Mouse (Mus musculus): ENCODE data around the gene Gnaq. TPM values are rescaled to one million over a fixed set of nuclear protein-coding genes. Genes with fewer than 3 reads are reported as not detected.
A peak's percentile ranks its signal among the peaks of the same experiment; 100 is the strongest.
"Not testable (repeated sequence)": the region's sequence is repeated elsewhere in the genome, so short reads cannot be mapped to it uniquely, and the experiment has no call there.

Gene Gnaq
- polyA plus RNA-seq (2014; fragmentation: Nextera tagmentation; extraction: Ambion mirVana) = 22.6 and 23.3 TPM in 2 replicates

DNA sequence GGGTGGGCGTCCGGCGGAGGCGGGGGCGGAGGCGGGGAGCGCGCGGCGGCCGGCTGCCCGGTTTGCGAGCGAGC, at the start of gene Gnaq:
Gnaq (plus strand) TSS at position 41 of the 74 bp plus-strand sequence.
- no peaks in the 10 kb centered on the region for H3K9me3 ChIP-seq (ENCODE audit: control insufficient read depth, low read depth, low read length)
- no peaks in the 10 kb centered on the region for H3K36me3 ChIP-seq (ENCODE audit: control insufficient read depth, insufficient read depth, low read length)
- H3K4me1 ChIP-seq (ENCODE audit: control insufficient read depth, insufficient read depth, low read length) = peaks cover 29% of the 10 kb centered on the region
- ATAC-seq (ENCODE audit: insufficient number of reproducible peaks, insufficient read depth, low FRiP score, low read depth) = no peak
- H3K27me3 ChIP-seq (ENCODE audit: control insufficient read depth, insufficient read depth, low read length) = no peaks in the 10 kb centered on the region
- H3K4me3 ChIP-seq (ENCODE audit: low read depth, low read length) = peak within 1 kb of the TSS; percentile 95
- H3K9ac ChIP-seq (replicated peaks; ENCODE audit: low read depth, low read length) = peak within 1 kb of the TSS; percentile 97
- peak within 1 kb of the TSS; percentile 97 for H3K27ac ChIP-seq (ENCODE audit: low read length)
- peak within 1 kb of the TSS; percentile 63 for H3K4me2 ChIP-seq (replicated peaks; ENCODE audit: low read depth, low read length)
- WGBS = no CpG with 5 or more reads among the region's 14 CpGs

DNA sequence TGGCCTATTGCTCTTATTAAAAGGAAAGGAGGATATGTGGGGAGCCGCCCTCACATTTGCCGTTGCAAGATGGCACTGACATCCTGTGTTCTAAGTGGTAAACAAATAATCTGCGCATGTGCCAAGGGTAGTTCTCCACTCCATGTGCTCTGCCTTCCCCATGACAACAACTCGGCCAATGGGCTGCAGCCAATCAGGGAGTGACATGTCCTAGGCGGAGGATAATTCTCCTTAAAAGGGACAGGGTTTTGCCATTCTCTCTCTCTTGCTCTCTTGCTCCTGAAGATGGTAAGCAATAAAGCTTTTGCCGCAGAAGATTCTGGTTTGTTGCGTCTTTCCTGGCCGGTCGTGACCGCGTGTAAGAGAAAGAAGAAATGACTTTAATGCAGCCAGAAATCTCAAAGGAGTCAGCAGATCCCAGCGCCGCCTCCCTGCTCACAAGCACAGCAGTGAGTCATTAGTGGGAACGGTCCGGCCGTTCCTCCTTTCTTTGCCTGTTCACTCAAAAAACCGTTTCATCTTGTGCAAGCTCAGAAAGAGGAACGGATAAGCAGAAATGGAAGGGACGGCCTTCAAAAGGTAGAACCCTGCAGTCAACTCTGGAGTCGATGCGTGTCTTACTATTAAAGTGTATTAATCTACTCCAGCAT, 48.5 kb upstream of the Gnaq start:
- not testable (repeated sequence) for H3K36me3 ChIP-seq (ENCODE audit: control insufficient read depth, insufficient read depth, low read length); H3K27me3 ChIP-seq (ENCODE audit: control insufficient read depth, insufficient read depth, low read length); H3K4me3 ChIP-seq (ENCODE audit: low read depth, low read length); ATAC-seq (ENCODE audit: insufficient number of reproducible peaks, insufficient read depth, low FRiP score, low read depth); H3K9ac ChIP-seq (replicated peaks; ENCODE audit: low read depth, low read length); H3K4me1 ChIP-seq (ENCODE audit: control insufficient read depth, insufficient read depth, low read length); H3K4me2 ChIP-seq (replicated peaks; ENCODE audit: low read depth, low read length); H3K9me3 ChIP-seq (ENCODE audit: control insufficient read depth, low read depth, low read length); H3K27ac ChIP-seq (ENCODE audit: low read length)
- 95% methylated on average over 20 of the region's 21 CpGs for WGBS

DNA sequence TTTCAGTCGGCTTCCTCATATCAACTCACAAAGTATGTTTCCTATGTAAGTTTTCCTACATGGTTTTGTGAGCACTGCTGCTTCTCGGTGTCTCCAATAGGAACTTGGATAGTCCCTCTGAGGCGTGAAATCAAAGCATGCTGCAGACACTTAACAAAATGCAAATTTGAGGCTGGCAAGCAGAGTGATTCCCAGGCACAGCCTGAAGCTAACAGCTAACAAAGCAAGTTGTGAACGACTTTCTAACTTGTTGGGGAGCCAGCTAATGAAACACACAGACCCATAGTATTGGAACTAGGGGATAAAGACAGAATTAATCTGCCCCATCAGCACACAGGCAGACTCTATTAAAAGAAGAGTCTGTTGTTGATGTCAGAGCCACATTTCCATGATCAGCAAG, 47.4 kb upstream of the Gnaq start:
- H3K27ac ChIP-seq (ENCODE audit: low read length) = no peak overlapping the region
- H3K36me3 ChIP-seq (ENCODE audit: control insufficient read depth, insufficient read depth, low read length) = no peaks in the 10 kb centered on the region
- H3K4me2 ChIP-seq (replicated peaks; ENCODE audit: low read depth, low read length) = no peak overlapping the region
- H3K9ac ChIP-seq (replicated peaks; ENCODE audit: low read depth, low read length) = no peak overlapping the region
- H3K27me3 ChIP-seq (ENCODE audit: control insufficient read depth, insufficient read depth, low read length) = no peaks in the 10 kb centered on the region
- no peak overlapping the region for H3K4me3 ChIP-seq (ENCODE audit: low read depth, low read length)
- no peak for ATAC-seq (ENCODE audit: insufficient number of reproducible peaks, insufficient read depth, low FRiP score, low read depth)
- 74% methylated on average over 4 of the region's 4 CpGs for WGBS
- H3K9me3 ChIP-seq (ENCODE audit: control insufficient read depth, low read depth, low read length) = peaks cover 2% of the 10 kb centered on the region; the same call in 1 of the 2 replicates
- H3K4me1 ChIP-seq (ENCODE audit: control insufficient read depth, insufficient read depth, low read length) = no peaks in the 10 kb centered on the region

DNA sequence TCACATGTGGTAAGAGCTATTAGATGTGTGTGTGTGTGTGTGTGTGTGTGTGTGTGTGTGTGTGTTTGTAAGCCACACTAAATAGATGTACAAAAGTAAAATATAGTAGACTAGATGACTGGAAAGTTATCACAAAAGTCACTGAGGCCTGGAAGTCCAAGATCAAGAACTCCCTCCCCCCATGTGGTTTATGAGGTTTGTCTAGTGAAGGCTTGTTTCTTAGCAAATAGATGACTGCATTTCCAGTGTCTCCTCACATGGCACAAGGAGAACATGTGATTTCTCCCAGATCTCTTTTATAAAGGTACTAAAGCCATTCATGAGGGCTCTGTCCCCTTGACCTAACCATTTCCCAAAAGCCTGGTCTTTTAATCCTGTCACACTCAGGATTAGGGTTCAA, 46.5 kb upstream of the Gnaq start:
- no peak overlapping the region for H3K9ac ChIP-seq (replicated peaks; ENCODE audit: low read depth, low read length)
- no peaks in the 10 kb centered on the region for H3K4me1 ChIP-seq (ENCODE audit: control insufficient read depth, insufficient read depth, low read length)
- H3K4me3 ChIP-seq (ENCODE audit: low read depth, low read length) = no peak overlapping the region
- H3K27me3 ChIP-seq (ENCODE audit: control insufficient read depth, insufficient read depth, low read length) = no peaks in the 10 kb centered on the region
- no peaks in the 10 kb centered on the region for H3K9me3 ChIP-seq (ENCODE audit: control insufficient read depth, low read depth, low read length)
- ATAC-seq (ENCODE audit: insufficient number of reproducible peaks, insufficient read depth, low FRiP score, low read depth) = no peak
- H3K27ac ChIP-seq (ENCODE audit: low read length) = no peak overlapping the region
- H3K4me2 ChIP-seq (replicated peaks; ENCODE audit: low read depth, low read length) = no peak overlapping the region
- no peaks in the 10 kb centered on the region for H3K36me3 ChIP-seq (ENCODE audit: control insufficient read depth, insufficient read depth, low read length)

DNA sequence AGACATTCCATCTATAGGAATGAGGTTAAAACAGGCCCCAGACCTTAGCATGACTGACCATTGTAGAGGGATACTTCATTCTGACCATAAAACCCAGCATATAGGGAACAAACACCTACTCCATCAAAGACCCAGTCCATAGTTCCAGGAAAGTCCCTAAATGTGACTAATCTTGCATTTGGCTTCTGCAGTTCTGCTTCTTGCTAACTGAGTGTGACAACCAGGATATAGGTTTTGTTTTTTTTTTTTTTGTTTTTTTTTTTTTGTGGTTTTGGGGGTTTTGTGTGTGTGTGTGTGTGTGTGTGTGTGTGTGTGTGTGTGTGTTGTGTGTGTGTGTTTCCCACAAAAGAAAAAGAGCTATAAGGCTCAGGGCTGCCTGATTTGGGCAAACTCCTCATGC, 46.0 kb upstream of the Gnaq start:
- no peaks in the 10 kb centered on the region for H3K9me3 ChIP-seq (ENCODE audit: control insufficient read depth, low read depth, low read length)
- H3K36me3 ChIP-seq (ENCODE audit: control insufficient read depth, insufficient read depth, low read length) = no peaks in the 10 kb centered on the region
- H3K4me1 ChIP-seq (ENCODE audit: control insufficient read depth, insufficient read depth, low read length) = no peaks in the 10 kb centered on the region
- no peaks in the 10 kb centered on the region for H3K27me3 ChIP-seq (ENCODE audit: control insufficient read depth, insufficient read depth, low read length)
- no peak overlapping the region for H3K9ac ChIP-seq (replicated peaks; ENCODE audit: low read depth, low read length)
- H3K27ac ChIP-seq (ENCODE audit: low read length) = no peak overlapping the region
- H3K4me3 ChIP-seq (ENCODE audit: low read depth, low read length) = no peak overlapping the region
- ATAC-seq (ENCODE audit: insufficient number of reproducible peaks, insufficient read depth, low FRiP score, low read depth) = no peak
- H3K4me2 ChIP-seq (replicated peaks; ENCODE audit: low read depth, low read length) = no peak overlapping the region

DNA sequence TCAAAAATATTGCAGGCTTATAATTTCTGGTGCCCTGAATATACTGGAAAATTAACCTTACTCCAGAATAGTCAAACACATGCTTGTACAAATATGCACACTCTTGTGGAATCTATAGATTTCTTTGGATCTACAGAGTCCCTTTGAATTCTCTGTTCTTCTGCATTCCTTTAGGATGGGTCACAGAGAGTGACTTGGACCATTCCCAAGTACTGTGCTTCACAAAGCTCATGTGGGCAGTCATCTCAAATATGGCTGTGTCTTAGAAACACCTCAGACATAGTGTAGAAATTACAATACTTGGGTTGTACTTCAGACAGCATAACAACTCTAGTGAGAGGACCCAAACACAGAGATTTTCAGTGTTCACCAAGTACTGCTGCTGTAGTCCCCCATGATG, 45.2 kb upstream of the Gnaq start:
- ATAC-seq (ENCODE audit: insufficient number of reproducible peaks, insufficient read depth, low FRiP score, low read depth) = no peak
- no peaks in the 10 kb centered on the region for H3K4me1 ChIP-seq (ENCODE audit: control insufficient read depth, insufficient read depth, low read length)
- H3K27ac ChIP-seq (ENCODE audit: low read length) = no peak overlapping the region
- H3K4me3 ChIP-seq (ENCODE audit: low read depth, low read length) = no peak overlapping the region
- no peaks in the 10 kb centered on the region for H3K36me3 ChIP-seq (ENCODE audit: control insufficient read depth, insufficient read depth, low read length)
- no peak overlapping the region for H3K9ac ChIP-seq (replicated peaks; ENCODE audit: low read depth, low read length)
- no peak overlapping the region for H3K4me2 ChIP-seq (replicated peaks; ENCODE audit: low read depth, low read length)
- H3K9me3 ChIP-seq (ENCODE audit: control insufficient read depth, low read depth, low read length) = no peaks in the 10 kb centered on the region
- H3K27me3 ChIP-seq (ENCODE audit: control insufficient read depth, insufficient read depth, low read length) = no peaks in the 10 kb centered on the region

DNA sequence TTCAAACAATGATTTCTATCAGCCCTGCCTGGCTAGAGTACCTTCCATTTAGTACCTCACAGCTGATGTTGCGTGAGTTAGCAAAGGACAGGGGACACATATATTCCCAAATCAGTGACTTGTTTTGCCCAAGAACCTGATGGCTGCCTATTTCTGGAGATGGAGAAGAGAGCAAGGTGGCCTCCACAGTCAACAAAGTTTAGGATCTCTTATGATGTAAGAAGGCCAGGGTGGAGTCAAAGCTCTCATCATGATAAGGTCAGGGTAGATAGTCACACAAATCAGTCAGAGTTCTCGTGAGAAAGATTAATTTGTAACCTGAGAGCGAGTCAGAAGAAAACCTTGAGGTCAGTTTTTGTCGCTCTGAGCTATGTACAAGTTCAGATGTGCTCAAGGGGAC, 39.0 kb upstream of the Gnaq start:
- WGBS = 59% methylated on average over 4 of the region's 4 CpGs
- H3K27me3 ChIP-seq (ENCODE audit: control insufficient read depth, insufficient read depth, low read length) = no peaks in the 10 kb centered on the region
- H3K4me1 ChIP-seq (ENCODE audit: control insufficient read depth, insufficient read depth, low read length) = no peaks in the 10 kb centered on the region
- H3K9ac ChIP-seq (replicated peaks; ENCODE audit: low read depth, low read length) = no peak overlapping the region
- no peak overlapping the region for H3K4me2 ChIP-seq (replicated peaks; ENCODE audit: low read depth, low read length)
- H3K36me3 ChIP-seq (ENCODE audit: control insufficient read depth, insufficient read depth, low read length) = no peaks in the 10 kb centered on the region
- H3K27ac ChIP-seq (ENCODE audit: low read length) = no peak overlapping the region
- H3K9me3 ChIP-seq (ENCODE audit: control insufficient read depth, low read depth, low read length) = no peaks in the 10 kb centered on the region
- H3K4me3 ChIP-seq (ENCODE audit: low read depth, low read length) = no peak overlapping the region
- ATAC-seq (ENCODE audit: insufficient number of reproducible peaks, insufficient read depth, low FRiP score, low read depth) = no peak

DNA sequence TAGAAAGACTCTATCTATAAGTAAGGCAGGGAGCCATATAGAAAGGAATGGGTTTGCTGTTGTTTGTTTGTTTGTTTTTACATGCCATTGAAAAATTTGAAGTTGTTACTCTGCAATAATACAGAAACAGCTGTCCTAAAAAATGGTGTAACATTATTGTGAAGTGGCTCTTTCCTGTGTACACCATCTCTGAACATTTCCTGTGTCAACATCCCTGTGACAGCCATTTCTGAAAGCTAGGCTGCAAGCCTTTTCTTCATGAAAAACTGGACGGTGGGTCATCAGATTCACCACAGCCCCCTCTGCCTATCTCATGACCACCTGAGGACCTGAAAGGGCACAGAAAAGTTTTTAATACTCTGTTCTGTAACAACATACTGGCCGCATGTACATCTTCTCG, 22.7 kb upstream of the Gnaq start:
- Histone ChIP-seq H3K9ac (replicated peaks; ENCODE audit: low read depth, low read length) (no peak overlapping the region), H3K9me3 (ENCODE audit: control insufficient read depth, low read depth, low read length) (no peaks in the 10 kb centered on the region), H3K4me3 (ENCODE audit: low read depth, low read length) (no peak overlapping the region), H3K4me1 (ENCODE audit: control insufficient read depth, insufficient read depth, low read length) (0 out of 2 replicates have a peak, but pooled peaks cover 3% of the 10 kb centered on the region), H3K4me2 (replicated peaks; ENCODE audit: low read depth, low read length) (no peak overlapping the region), H3K27me3 (ENCODE audit: control insufficient read depth, insufficient read depth, low read length) (no peaks in the 10 kb centered on the region), H3K27ac (ENCODE audit: low read length) (no peak overlapping the region), H3K36me3 (ENCODE audit: control insufficient read depth, insufficient read depth, low read length) (no peaks in the 10 kb centered on the region)
- WGBS = 76% methylated on average over 3 of the region's 3 CpGs
- no peak for ATAC-seq (ENCODE audit: insufficient number of reproducible peaks, insufficient read depth, low FRiP score, low read depth)

DNA sequence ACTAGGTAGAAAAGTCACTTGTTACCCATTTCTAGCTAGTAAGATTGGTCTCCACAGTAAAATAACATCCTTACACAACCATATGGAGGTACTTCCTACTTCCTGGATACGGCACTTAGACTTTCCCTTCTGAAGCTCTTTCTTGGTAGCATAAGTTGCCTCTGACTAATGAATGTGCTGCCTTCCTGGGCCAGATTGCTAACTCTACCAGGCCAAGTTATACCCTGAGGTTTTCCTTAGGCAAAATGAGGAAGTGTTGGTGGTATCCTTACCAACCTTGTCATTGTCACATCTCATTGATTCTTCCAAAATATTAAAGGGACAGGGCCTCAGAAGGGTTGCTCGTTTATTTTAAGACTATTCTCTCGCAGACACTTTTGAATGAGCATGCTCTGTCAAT, 22.0 kb upstream of the Gnaq start:
- Histone ChIP-seq H3K9ac (replicated peaks; ENCODE audit: low read depth, low read length) (no peak overlapping the region), H3K9me3 (ENCODE audit: control insufficient read depth, low read depth, low read length) (no peaks in the 10 kb centered on the region), H3K27ac (ENCODE audit: low read length) (no peak overlapping the region), H3K4me3 (ENCODE audit: low read depth, low read length) (no peak overlapping the region), H3K4me2 (replicated peaks; ENCODE audit: low read depth, low read length) (no peak overlapping the region), H3K27me3 (ENCODE audit: control insufficient read depth, insufficient read depth, low read length) (no peaks in the 10 kb centered on the region), H3K4me1 (ENCODE audit: control insufficient read depth, insufficient read depth, low read length) (0 out of 2 replicates have a peak, but pooled peaks cover 3% of the 10 kb centered on the region), H3K36me3 (ENCODE audit: control insufficient read depth, insufficient read depth, low read length) (no peaks in the 10 kb centered on the region)
- ATAC-seq (ENCODE audit: insufficient number of reproducible peaks, insufficient read depth, low FRiP score, low read depth) = no peak
- 70% methylated on average over 3 of the region's 3 CpGs for WGBS
